In the genomic region with DNA sequence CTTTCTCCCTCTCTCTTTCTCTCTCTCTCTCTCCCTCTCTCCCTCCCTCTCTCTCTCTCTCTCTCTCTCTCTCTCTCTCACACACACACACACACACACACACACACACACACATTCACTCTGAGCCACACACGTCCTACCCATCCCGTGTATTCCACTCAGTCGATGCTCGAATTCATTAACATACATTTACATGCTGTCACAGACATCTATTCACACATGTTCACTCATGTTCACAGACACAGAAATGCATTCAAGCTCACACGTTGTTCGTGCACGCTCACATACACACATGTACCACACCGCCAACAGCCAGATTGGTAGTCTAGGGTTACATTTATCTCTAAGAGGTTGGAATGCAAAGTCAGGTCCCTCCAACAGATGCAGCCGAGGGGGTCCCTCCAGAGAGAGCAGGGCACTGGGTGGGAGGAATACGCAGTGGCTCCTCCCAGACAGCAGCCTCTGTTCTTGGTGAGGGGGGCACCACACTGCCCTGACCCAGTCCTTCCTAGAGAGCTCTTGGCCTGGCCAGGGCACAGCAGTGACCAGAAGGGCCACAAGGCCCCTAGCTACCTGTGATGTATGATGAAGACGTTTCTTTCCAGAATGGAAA, we compare ENCODE assay signal across 12 mouse cellular contexts.
DNase-seq lines count a peak whose midpoint lies in the region; ATAC-seq and TF ChIP-seq lines count a peak whose summit lies in the region.
"Had no signal": no experiment of that assay in that cellular context is flagged by ENCODE, and none has a peak within 500 bp of the region (broad histone marks: within the 10 kb centered on the region; RNA-seq: fewer than 3 reads in every experiment).

No protein-coding gene starts in this region.

- no peak for DNase-seq in midbrain, embryonic 10.5 days (ENCODE audit: low spot score)
- no peak for DNase-seq in midbrain, postnatal 0 days (ENCODE audit: low spot score)
- no peak for DNase-seq in stomach, postnatal 0 days (ENCODE audit: low spot score)
- DNase-seq in natural killer cell, adult 2 months (ENCODE audit: low spot score in 2 of 2): no peak
- no peak for DNase-seq in MN1 (ENCODE audit: low spot score)
- DNase-seq: adrenal gland, postnatal 25 days; lung, postnatal 14 days had no signal

- H3K27ac ChIP-seq in midbrain, embryonic 10.5 days (replicated peaks): peak overlapping the region; percentile 82
- H3K27ac ChIP-seq in midbrain, postnatal 0 days (ENCODE audit: low read depth, low read length): no peak overlapping the region
- peak overlapping the region; percentile 88 for H3K27ac ChIP-seq in hindbrain, embryonic 13.5 days
- peak overlapping the region; percentile 69; the same call in 1 of the 2 replicates for H3K27ac ChIP-seq in midbrain, embryonic 15.5 days
- no peak overlapping the region for H3K27ac ChIP-seq in stomach, postnatal 0 days (replicated peaks)
- no peak overlapping the region for H3K27ac ChIP-seq in intestine, embryonic 15.5 days
- H3K27ac ChIP-seq: liver, embryonic 14.5 days had no signal

- no peak overlapping the region for H3K4me2 ChIP-seq in midbrain, postnatal 0 days (ENCODE audit: low read depth, low read length, poor library complexity, severe bottlenecking)
- peak overlapping the region; percentile 4; the same call in 1 of the 2 replicates for H3K4me2 ChIP-seq in hindbrain, embryonic 13.5 days
- H3K4me2 ChIP-seq in midbrain, embryonic 15.5 days: no peak overlapping the region
- H3K4me2 ChIP-seq in stomach, postnatal 0 days (replicated peaks; ENCODE audit: low read depth): no peak overlapping the region
- H3K4me2 ChIP-seq in intestine, embryonic 15.5 days (replicated peaks): no peak overlapping the region

- H3K9ac ChIP-seq in midbrain, postnatal 0 days (replicated peaks; ENCODE audit: low read length, poor library complexity, severe bottlenecking): no peak overlapping the region
- H3K9ac ChIP-seq in hindbrain, embryonic 13.5 days: no peak overlapping the region
- H3K9ac ChIP-seq in midbrain, embryonic 15.5 days: no peak overlapping the region
- no peak overlapping the region for H3K9ac ChIP-seq in stomach, postnatal 0 days (ENCODE audit: low read length)
- no peak overlapping the region for H3K9ac ChIP-seq in intestine, embryonic 15.5 days
- H3K9ac ChIP-seq: liver, embryonic 14.5 days had no signal

- H3K36me3 ChIP-seq in midbrain, embryonic 10.5 days: no peaks in the 10 kb centered on the region
- no peaks in the 10 kb centered on the region for H3K36me3 ChIP-seq in midbrain, postnatal 0 days (ENCODE audit: insufficient read depth, low read length)
- H3K36me3 ChIP-seq in hindbrain, embryonic 13.5 days: no peaks in the 10 kb centered on the region
- H3K36me3 ChIP-seq in midbrain, embryonic 15.5 days (replicated peaks): no peaks in the 10 kb centered on the region
- no peaks in the 10 kb centered on the region for H3K36me3 ChIP-seq in stomach, postnatal 0 days (ENCODE audit: control insufficient read depth, insufficient read depth, low read length)
- no peaks in the 10 kb centered on the region for H3K36me3 ChIP-seq in intestine, embryonic 15.5 days

- peaks cover 4% of the 10 kb centered on the region; the same call in 1 of the 2 replicates for H3K27me3 ChIP-seq in midbrain, embryonic 10.5 days (ENCODE audit: low read depth, poor library complexity, severe bottlenecking)
- no peaks in the 10 kb centered on the region for H3K27me3 ChIP-seq in midbrain, postnatal 0 days (ENCODE audit: insufficient read depth, low read length)
- peaks cover 27% of the 10 kb centered on the region for H3K27me3 ChIP-seq in hindbrain, embryonic 13.5 days
- H3K27me3 ChIP-seq in midbrain, embryonic 15.5 days (replicated peaks): no peaks in the 10 kb centered on the region
- H3K27me3 ChIP-seq in stomach, postnatal 0 days (ENCODE audit: control insufficient read depth, insufficient read depth, low read length): no peaks in the 10 kb centered on the region
- no peaks in the 10 kb centered on the region for H3K27me3 ChIP-seq in intestine, embryonic 15.5 days (replicated peaks)

- no peak overlapping the region for H3K4me3 ChIP-seq in midbrain, embryonic 10.5 days
- H3K4me3 ChIP-seq in midbrain, postnatal 0 days (ENCODE audit: low read depth, low read length): no peak overlapping the region
- no peak overlapping the region for H3K4me3 ChIP-seq in hindbrain, embryonic 13.5 days
- H3K4me3 ChIP-seq in midbrain, embryonic 15.5 days: no peak overlapping the region
- H3K4me3 ChIP-seq in stomach, postnatal 0 days (ENCODE audit: low read depth, low read length): no peak overlapping the region
- no peak overlapping the region for H3K4me3 ChIP-seq in intestine, embryonic 15.5 days (replicated peaks)

- whole genome bisulfite sequencing in midbrain, embryonic 10.5 days: 55% methylated on average over 11 of the region's 11 CpGs
- WGBS in midbrain, postnatal 0 days: 35% methylated on average over 11 of the region's 11 CpGs
- 27% methylated on average over 11 of the region's 11 CpGs for WGBS in hindbrain, embryonic 13.5 days
- 26% methylated on average over 11 of the region's 11 CpGs for WGBS in midbrain, embryonic 15.5 days
- 65% methylated on average over 11 of the region's 11 CpGs for WGBS in stomach, postnatal 0 days
- 60% methylated on average over 11 of the region's 11 CpGs for WGBS in intestine, embryonic 15.5 days

- H3K4me1 ChIP-seq in midbrain, embryonic 10.5 days: peaks cover 42% of the 10 kb centered on the region
- peaks cover 3% of the 10 kb centered on the region; the same call in 1 of the 2 replicates for H3K4me1 ChIP-seq in midbrain, postnatal 0 days (ENCODE audit: insufficient read depth, low read length)
- H3K4me1 ChIP-seq in hindbrain, embryonic 13.5 days (replicated peaks): peaks cover 27% of the 10 kb centered on the region
- peaks cover 14% of the 10 kb centered on the region for H3K4me1 ChIP-seq in midbrain, embryonic 15.5 days
- H3K4me1 ChIP-seq in stomach, postnatal 0 days (replicated peaks; ENCODE audit: control insufficient read depth, insufficient read depth): no peaks in the 10 kb centered on the region
- 0 out of 2 replicates have a peak, but pooled peaks cover 3% of the 10 kb centered on the region for H3K4me1 ChIP-seq in intestine, embryonic 15.5 days (replicated peaks)

- no peak for TF ChIP-seq CTCF in midbrain, postnatal 0 days (IDR thresholded peaks at IDR 0.05)
- TF ChIP-seq CTCF in stomach, postnatal 0 days (IDR thresholded peaks at IDR 0.05; ENCODE audit: low read depth): no peak

- peaks cover 11% of the 10 kb centered on the region; the same call in 1 of the 2 replicates for H3K9me3 ChIP-seq in midbrain, embryonic 10.5 days (replicated peaks)
- peaks cover 8% of the 10 kb centered on the region; the same call in 1 of the 2 replicates for H3K9me3 ChIP-seq in midbrain, postnatal 0 days (ENCODE audit: low read length)
- peaks cover 11% of the 10 kb centered on the region; the same call in 1 of the 2 replicates for H3K9me3 ChIP-seq in hindbrain, embryonic 13.5 days
- no peaks in the 10 kb centered on the region for H3K9me3 ChIP-seq in midbrain, embryonic 15.5 days
- H3K9me3 ChIP-seq in stomach, postnatal 0 days (ENCODE audit: control insufficient read depth, low read length): 0 out of 2 replicates have a peak, but pooled peaks cover 2% of the 10 kb centered on the region
- no peaks in the 10 kb centered on the region for H3K9me3 ChIP-seq in intestine, embryonic 15.5 days

- TF ChIP-seq EP300 in stomach, postnatal 0 days (optimal IDR thresholded peaks at IDR 0.05): no peak

- no peak for ATAC-seq in midbrain, postnatal 0 days (ENCODE audit: low FRiP score)
- peak; percentile 76 for ATAC-seq in hindbrain, embryonic 13.5 days (ENCODE audit: low FRiP score)
- ATAC-seq in midbrain, embryonic 15.5 days (replicated peaks): peak; percentile 65
- 0 out of 2 replicates have a peak, but pooled peaks have one; percentile 24 for ATAC-seq in stomach, postnatal 0 days (ENCODE audit: low FRiP score, low TSS enrichment)
- ATAC-seq in intestine, embryonic 15.5 days: no peak
- ATAC-seq: inflammation-experienced regulatory T-cells, adult 6 months had no signal

Comparison
In these comparisons a context has a peak if more than half of its experiments do, and no peak if none do; other contexts are left out.
1. H3K27ac ChIP-seq: peak in midbrain, embryonic 10.5 days (single experiment), hindbrain, embryonic 13.5 days (single experiment) and midbrain, embryonic 15.5 days (single experiment); none in midbrain, postnatal 0 days (single experiment), stomach, postnatal 0 days (single experiment) and intestine, embryonic 15.5 days (single experiment).
2. ATAC-seq: peak in hindbrain, embryonic 13.5 days (single experiment), midbrain, embryonic 15.5 days (single experiment) and stomach, postnatal 0 days (single experiment); none in midbrain, postnatal 0 days (single experiment) and intestine, embryonic 15.5 days (single experiment).